Mouse (Mus musculus): Measurements from ENCODE around the gene Sel1l3.

Gene Sel1l3

DNA sequence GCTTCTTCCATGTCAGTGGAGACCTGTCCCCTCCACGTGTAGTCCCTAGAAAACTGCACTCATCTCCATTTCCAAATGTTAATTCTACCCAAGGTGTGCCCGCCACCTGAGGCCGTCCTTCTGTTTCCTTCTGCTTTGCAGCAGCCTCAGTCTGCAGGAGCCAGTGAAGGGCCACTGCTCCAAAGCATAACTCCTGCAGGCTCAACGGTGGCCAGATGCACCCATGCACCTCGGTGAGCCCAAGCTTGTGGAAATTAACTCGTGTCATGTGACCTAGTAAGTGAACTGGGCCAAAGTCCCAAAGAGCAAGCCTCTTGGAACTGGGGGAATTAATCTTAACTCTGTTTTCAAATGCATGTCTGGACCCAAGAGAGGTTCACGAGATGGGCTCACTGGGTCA lies 40.8 kb downstream of the Sel1l3 start:
- peak in 1 of 2 experiments; percentile 48 for DNase-seq

DNA sequence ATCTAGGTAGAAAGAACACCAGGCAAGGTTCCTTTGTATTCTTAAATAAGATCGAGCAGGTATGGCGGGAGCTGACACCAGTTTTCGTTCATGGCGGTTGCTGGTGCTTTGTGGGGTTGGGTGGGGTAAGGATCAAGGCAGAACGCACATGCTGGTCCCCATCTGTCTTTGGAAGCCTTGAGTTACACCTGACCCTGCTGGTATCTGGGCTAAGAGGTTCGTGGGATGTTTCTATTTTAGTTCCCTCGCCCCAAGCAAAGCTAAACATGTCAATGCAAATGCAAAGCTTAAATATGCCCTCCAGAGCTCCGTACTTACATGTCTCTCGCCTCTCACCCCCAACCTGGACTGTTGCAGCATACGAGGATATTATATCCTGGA lies 41.5 kb downstream of the Sel1l3 start:
- DNase-seq: no peak

DNA sequence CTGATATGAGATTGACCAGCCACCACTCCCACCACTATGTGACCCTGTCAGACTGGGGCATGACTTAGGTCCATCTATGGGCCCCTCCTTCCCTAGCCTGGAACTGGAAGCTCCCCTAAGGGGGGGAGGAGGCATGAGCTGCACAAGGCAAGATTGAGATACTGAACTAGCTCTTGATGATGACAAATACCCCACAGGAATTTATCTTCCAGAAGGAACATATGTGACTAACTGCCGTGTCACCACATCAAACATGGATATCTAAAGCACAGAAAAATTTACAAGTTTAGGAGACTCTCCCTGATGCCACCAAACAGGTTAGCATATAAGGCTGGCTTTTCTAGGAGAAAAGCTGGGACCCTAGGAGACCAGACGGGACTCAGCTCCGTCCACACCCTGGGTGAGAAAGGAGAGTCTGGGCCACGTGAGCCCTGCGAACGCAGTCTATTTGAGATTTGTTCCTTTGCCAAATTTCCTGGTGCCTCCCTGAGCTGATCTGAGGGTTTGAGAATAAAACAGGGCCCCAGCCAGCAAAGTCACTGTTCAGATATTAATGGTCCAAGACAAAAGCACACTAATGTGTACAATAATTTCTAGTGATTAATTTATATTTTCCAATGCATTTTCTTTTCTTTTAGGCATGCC lies 42.0 kb downstream of the Sel1l3 start:
- no peak for DNase-seq

DNA sequence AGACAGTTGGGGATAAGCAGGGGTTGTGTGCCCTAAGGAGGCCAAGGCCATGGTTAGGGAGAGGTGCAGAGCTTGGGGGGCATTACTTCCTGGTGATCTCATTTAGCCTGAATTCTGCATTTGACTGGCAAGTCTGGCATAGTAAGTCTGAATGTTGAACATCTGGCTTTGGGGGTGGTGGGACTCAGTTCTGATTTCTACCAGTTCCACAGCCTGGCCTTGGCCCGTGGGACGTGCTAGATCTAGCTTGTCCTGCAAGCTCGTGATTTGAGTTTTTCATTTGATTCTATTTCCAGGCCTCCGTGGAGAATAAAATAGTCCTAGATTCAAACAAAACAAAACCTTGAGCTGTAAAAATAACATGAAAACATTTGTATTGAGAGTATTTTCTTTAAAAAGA lies 46.2 kb downstream of the Sel1l3 start:
- DNase-seq: no peak

DNA sequence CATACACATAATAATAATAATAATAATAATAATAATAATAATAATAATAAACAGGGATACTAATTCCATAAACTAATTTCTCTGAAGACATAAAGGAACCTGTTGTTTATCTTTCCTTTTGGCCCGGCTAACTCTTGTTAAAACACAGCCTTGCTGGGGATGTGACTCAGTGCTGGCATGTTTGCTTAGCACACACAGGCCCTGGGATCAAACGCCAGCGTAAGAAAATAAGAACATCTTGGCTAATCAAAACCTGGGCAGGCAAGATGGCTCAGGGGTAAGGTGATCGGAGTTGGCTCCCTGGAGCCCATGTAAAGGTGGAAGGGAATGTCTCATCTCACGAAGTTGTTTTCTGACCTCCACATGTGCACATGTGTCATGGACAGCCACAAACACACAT lies 48.1 kb downstream of the Sel1l3 start:
- DNase-seq: no peak

DNA sequence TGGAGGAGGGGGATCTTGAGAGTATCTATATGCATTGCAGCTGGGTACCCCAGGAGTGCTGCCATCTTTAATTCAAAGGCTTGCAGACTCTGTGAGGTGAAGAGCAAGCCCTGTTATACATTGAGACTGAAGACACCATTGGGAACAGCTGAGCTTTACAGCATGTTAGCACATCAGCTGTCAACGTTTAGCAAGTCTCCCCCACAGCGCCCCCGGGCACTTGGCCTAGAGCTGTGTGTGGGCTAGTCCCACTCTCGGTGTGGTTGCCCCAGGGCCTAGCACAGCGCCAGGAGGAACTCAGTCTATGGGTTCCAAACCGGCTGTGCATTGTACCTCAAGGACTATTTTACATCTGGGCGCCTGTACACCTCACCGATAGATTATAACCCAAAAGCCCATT lies 51.3 kb downstream of the Sel1l3 start:
- peak in 1 of 2 experiments; percentile 50 for DNase-seq

DNA sequence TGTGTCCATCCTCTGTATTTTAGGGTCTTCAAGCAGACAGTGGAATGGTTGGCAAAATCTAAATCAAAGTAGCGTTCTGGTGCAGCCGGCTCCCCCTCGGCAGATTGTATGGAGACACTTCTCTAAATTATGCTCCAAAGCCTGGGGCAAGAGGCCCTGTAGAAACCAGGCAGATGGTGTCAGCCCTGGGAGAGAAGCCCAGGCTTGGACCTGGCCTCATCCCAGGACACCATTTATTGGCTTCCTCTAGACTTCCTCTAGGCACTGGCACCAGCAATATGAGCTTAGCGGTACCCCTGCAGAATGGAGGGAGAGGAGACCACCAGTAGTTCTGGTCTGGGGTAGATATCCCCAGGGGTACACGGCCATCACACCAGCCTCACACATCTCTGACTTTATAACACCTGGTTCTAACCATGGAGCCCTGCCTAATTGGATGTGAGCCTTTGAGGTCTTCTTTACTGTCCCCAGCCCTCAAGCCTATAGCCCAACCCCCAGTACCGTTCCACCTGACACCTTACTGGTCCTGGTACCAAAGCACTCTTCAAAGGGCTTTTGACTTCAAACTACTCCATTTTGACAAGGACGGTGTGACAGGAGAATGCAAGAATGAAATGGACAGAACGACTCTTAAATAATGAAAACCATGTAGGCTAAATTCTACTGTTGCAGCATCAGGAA lies 52.1 kb downstream of the Sel1l3 start:
- DNase-seq: peak; percentile 93 to 95

DNA sequence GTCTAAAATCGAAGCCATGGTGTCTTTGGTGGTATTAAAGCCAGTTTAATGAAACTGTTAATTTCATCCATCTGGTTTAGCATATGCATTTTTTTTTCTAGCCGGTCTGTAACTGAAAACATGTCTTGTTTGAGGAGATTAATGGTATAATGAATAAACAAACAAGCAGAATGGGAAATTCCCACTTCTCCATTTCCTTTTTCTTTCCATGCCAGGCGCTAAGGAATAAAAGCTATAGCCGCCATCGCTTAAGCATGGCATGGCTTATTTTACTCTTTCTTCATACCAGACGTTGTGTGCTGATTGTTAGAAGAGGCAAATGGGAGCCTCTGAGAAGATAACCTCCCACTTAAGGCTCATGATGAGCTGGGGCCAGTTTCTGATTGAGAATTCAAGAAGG lies 53.5 kb downstream of the Sel1l3 start:
- DNase-seq: no peak

DNA sequence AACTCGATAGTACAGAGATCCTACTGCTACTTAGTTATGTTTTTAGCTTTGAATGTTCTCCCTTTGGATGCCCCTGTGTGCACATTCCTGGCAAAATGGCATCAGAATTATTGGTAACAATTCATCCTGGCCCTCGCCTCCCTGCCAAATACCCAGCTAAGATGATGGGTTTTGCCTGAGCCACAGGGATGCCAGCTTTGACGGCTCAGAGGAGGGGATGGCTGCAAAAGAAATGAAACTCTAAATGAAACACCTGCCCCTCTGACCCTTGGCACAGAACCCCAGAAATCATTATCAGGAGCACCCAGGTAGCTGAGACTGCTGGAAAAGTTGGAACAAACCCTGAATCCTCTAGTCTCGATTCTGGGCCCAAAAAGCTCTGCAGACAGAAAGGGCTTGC lies 54.1 kb downstream of the Sel1l3 start:
- peak in 1 of 2 experiments; percentile 40 for DNase-seq

DNA sequence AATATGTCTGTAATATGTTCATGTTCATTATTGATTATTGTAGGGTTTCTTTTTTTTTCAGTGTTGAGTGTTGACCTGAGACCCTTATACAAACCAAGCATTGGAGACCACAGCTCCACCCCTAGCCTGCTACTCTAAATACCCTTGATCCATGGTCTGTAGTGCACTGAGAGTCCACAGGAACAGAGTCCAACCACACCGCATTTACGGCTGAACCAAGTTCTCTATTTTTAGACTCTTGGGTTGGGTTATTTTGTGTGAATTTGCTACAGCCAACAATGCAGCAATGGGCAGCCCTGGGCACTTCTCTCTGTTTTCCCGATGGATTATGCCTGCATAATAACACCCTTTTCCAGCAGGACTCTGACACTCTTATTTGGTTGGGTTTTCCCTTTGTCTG lies 54.6 kb downstream of the Sel1l3 start:
- peak in 1 of 2 experiments; percentile 33 for DNase-seq

DNA sequence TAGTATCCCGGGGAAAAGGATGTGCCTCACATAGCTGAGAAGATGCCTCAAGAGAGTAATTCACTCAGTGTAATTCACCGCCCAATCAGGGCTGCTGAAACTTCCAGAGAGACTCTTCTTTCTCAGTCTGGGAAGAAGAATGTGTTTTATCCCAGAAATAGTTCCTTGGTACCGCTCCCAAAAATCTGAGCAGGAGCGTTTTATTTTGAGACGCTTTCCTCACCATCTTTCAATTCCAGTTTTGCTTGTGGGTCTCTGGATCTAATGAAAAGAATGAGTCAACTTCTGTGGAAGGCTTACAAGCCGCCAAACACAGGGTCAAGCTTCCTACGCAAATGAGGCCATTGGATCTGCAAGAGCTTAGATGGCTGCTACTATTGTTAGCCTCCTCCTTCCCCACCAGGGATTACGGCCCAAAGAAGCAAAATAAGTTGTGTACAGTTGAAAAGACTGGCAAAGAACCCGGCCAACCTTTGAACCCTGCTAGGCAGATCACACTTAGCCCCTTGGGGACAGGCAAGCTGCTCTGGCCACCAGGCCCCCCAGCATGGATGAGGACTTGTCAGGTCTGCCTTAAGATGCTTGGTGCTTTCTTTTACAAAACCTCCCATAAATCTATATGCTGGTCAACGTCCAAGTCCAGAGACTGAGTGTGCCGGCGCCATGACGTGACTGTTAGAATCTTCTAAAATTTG lies 57.6 kb downstream of the Sel1l3 start:
- no peak for DNase-seq

DNA sequence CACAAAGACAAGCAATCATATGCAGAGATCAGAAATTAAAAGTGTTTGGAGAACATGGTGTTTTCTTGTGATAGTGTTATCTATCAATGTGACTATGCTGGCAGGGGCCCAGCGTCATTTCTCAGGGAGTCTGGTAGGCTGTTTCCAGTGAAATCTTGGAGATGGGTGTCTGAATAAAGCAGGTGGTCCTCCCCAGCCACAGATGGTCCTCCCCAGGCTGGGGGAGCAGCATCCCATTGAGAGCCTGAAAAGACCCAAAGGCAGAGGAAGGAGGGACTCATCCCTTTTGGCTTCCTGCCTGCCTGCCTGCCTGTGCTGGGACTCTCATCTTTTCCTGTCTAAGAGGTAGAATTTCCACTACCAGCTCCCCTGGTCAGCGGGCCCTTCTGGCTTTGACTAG lies 59.2 kb downstream of the Sel1l3 start:
- DNase-seq: peak in 1 of 2 experiments; percentile 48

DNA sequence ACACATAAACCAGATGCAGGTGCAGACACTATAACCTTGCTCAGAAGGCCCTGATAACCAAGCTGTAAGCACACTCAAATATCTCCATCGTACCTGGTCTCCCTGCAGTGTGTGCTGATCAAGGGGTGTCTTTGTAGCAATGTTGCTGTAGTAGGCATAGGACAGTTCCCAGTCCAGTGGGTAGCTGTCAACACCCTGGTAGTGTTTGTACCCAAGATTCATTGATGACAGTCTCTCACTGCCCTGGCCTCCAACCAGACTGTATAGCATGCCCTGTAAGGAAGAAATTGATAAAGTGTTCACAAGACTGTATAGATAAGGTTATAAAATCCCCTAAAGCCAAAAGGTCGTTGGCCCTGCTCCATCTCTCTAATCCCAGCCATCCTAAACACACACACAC lies 59.6 kb downstream of the Sel1l3 start:
- DNase-seq: no peak

DNA sequence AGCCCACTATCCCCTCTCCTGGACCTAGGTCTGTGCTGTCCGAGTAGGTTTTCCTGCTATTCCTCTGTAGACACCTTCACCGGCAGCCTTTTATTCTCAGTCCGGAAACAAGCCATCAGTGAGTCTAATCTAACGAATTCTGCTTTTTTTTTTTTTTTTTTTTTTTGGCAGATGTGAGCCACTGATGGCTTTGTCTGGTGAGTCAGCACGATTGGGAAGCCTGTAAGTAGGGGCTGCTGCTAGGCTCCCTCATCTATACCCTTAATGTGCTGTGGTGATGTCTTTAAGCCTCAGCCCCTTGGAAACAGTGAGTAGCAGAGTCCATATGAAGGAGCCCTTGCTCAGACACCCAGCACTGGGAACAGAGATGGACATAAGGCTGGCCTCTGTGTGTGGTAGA lies 60.6 kb downstream of the Sel1l3 start:
- DNase-seq: no peak

DNA sequence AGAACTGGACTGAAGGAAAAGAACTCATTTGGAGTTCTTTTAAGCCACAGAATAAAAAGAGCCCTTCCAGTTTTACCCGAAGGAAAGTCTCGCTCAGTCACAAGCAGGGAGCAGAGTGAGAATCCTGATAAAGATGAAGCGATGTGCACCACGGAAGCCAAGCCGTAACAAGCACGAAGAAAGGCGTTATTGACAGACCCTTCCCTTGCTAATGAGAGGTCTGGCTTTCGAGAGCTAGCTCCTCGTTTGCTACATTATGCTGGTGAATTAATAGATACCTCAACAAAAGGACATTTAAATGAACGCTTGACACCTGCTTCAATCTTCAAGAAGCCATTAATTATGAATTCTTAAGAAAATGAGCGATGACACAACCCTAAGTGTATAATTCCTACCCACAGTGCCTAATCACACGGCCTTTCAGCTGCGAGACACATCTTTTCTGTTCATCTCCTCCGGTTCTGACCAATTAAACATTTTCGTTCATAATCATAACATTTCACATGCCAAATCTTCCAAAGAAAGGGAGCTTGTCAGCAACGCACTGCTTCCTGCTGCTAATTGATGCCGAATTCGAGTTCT lies 62.3 kb downstream of the Sel1l3 start:
- no peak for DNase-seq

DNA sequence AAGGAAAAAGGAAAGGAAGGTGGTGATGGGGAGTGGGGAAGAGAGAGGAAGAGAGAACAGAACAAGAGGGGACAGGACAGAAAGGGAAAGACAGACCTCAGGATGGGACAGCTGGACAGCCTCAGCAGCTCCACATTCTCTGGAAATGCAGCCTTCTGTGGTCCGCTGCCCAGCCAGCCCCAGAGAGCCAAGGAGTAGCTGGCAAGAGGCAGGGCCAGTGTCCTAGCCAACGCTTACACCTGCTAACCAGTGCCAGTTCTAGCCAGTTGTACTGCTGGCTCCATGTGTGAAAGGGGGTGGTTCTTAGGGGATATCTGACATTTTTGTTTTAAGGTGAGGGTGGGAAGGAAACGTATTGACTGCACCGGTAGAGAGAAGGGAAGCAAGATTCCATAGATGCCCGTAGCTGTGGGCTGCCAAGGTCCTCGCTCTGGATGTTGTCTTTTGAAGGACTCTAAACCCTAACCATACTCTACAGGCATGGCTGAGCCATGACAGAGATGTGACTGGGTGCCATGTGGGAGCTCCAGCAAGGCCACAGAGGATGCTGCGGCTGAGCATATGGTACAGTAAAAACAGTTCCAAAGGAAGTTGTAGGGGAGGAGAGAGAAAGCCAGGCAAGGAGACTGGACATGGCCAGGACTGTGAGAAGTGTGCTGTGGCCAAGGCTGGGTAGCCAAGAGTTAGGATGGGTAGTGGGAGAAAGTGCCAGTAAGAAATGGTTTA lies 64.6 kb downstream of the Sel1l3 start:
- DNase-seq: peak; percentile 66 to 71

DNA sequence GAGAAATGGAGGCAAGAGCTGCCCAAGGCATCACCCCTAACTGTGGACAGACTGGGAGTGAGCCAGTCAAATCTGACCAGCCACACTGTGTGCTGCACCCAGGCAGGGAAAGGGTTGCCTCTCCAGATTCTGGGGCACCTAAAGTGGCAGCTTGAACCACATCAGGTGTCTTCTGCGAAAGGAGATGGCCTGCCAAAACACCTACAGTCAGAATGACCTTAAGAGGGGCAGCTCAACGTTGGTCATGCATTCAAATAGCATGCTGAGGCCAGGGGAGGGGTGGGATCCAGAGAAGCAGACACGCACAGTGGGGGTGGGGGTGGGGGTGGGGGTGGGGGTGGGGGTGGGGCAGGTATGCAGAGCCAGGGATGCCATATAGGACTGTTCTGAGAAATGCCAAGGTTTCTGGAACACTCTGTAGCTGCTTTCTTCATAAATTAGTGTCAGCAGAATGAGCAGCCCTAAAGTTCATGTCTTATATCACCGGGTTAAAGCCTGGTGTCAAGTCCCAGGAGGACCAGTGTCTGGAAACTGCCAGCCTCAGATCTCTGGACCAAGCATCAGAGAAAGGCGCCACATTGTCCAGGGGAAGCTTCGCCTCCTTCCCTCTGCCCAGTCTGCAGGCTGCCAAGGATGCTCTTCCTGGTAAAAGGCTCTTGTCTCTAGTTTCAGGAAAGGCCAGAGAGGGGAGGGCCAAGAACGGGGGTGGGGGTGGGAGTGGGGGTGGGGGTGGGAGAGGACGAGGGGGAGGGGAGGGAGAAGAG lies 65.4 kb downstream of the Sel1l3 start:
- DNase-seq: no peak

DNA sequence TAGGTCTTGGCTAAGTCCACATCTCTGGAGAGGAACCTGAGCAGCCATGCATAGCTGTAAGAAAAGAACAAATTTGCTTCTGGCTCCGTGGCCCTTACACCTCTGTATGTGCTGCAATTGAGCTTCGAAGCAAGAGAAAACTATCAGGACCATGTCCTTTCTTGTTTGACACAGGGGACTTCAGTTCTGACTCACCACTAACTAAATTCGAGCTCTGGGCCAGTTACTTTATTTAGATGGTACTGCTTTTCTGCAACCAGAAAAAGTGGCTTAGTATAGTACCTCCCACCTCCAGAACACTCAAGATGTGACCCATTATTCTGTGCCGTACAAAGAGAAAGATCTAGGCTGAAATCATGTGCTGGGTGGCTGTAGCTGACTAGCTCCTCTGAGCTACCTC lies 66.3 kb downstream of the Sel1l3 start:
- no peak for DNase-seq

DNA sequence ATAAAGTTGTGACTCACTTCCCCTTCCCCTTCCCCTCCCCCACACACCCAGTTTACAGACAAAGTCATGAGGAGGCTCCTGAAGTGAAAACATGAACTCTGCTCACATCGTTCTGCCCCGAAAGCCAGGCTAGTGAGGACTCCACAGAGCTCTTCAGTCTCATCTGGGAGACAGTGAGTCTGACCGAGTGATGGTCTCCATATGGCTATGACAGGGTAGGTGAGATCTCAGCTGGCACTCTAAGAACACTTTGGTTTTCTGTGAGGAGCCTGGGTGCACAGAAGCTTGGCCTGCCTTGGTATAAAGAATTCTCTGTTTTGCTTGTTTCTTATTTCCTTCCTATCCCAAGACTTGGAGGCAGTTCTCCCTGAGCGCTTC lies 67.1 kb downstream of the Sel1l3 start:
- no peak for DNase-seq

DNA sequence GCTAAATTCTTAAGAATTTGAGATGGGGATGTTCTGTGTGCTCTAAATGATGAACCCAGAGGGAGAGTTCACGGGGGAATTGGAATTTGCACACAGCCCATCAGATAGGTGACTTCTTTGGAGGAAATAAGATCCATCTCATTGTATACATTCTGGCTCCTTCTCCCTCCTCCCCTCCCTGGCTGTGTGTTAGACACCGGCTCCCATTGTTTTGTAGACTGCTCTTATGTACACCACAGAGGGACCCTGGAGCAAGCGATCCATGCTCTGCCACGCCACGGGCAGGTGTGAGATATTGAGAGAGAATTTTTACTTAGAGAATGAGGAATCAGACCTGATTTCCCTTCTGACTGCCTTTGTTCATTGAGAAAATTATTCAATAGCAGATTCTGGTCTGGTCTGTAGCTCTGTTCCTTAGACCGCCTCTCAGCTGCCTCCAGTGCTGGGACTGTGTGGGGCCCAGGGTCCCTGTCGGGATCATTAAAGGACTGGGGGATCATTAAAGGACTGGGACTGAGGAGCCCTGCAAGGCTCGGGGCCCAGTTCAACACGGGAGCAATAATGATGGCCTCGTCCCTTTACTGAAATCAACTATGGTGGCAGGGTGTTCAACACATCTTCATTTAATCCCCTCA lies 67.6 kb downstream of the Sel1l3 start:
- no peak for DNase-seq

DNA sequence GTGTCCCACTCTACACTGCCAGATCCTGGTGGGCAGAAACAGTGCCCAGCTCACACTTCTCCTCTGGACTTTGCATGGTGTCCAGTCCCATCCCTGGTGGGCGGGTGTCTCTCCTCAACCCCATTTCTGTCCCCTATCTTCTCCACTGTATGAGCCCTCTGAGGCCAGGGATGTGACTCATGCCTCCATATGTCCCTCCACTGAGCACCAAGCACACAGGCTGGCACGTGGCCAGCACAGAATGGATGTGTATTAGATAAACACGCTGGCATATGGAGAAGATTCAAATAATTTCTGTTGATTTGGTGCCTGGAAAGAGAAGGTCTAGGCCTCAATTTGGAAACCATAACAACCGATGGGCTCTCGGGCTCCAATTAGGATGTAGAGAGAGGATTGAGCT lies 71.1 kb downstream of the Sel1l3 start:
- DNase-seq: peak; percentile 86 to 87
